Mouse (Mus musculus) small intestine, adult 2 months (tissue): Measurements from ENCODE around the gene Bach2.

Experiments used
- CTCF ChIP-seq: fragments of 200-500 bp; IDR thresholded peaks from 2 replicates; pipeline ENCODE4 v1.5.1; 2012; ENCODE audit warnings: low read depth, mild to moderate bottlenecking, control low read depth, inconsistent platforms, low read length, moderate library complexity, mixed read lengths; ENCODE audit not compliant: insufficient replicate concordance, insufficient read length; ENCODE audit errors: extremely low read depth
- POLR2A ChIP-seq: fragments of 200-500 bp; IDR thresholded peaks from 2 replicates; pipeline ENCODE4 v1.6.1; 2012; ENCODE audit warnings: low read depth, mild to moderate bottlenecking, control low read depth, inconsistent platforms, low read length, moderate library complexity

- TF ChIP-seq POLR2A (no peak), CTCF (no peak)
Measured at GRCm38 (mm10) chr4:32423667-32424066, 185.1 kb downstream of the Bach2 start.
